Mouse (Mus musculus) MEL (cell line): Measurements from ENCODE around the gene Hs3st1. TPM values are rescaled to one million over a fixed set of nuclear protein-coding genes. Genes with fewer than 3 reads are reported as not detected.
"Not testable (repeated sequence)": the region's sequence is repeated elsewhere in the genome, so short reads cannot be mapped to it uniquely, and the experiment has no call there.

Experiments
- DNase-seq: peaks from one replicate; pipeline ENCODE4 v3.0.0; 2011; ENCODE audit warnings: low read depth, low spot score
- H3K27ac ChIP-seq: 2 replicates; pipeline ENCODE4 v1.5.1; 2012; ENCODE audit warnings: low read depth, mild to moderate bottlenecking, control low read depth, low read length, moderate library complexity; ENCODE audit not compliant: control insufficient read depth
- H3K27me3 ChIP-seq, 2 experiments: fragments of 150-350 bp in 1 of 2; sonication (generic) in 1 of 2; 2 replicates each; pipeline ENCODE4 v1.6.1; 2012; ENCODE audit warnings: low read length in 2 of 2, mild to moderate bottlenecking in 2 of 2, improper control_type of control experiment in 1 of 2, moderate library complexity in 1 of 2; ENCODE audit not compliant: insufficient read depth in 2 of 2, control insufficient read depth in 1 of 2
- H3K36me3 ChIP-seq, 2 experiments: 2 replicates each; pipeline ENCODE4 v1.6.1; 2012 to 2014; ENCODE audit warnings: low read length in 2 of 2, improper control_type of control experiment in 1 of 2, inconsistent platforms in 1 of 2, mild to moderate bottlenecking in 1 of 2; ENCODE audit not compliant: insufficient read depth in 2 of 2, control insufficient read depth in 1 of 2
- H3K4me1 ChIP-seq, 2 experiments: fragments of 150-350 bp in 1 of 2; sonication (generic) in 1 of 2; 2 replicates each; pipeline ENCODE4 v1.6.1; 2012; ENCODE audit warnings: low read length in 2 of 2, improper control_type of control experiment in 1 of 2, mild to moderate bottlenecking in 1 of 2; ENCODE audit not compliant: insufficient read depth in 2 of 2, control insufficient read depth in 1 of 2
- H3K4me3 ChIP-seq, 2 experiments: fragments of 150-350 bp in 1 of 2; sonication (generic) in 1 of 2; 2 replicates each; pipeline ENCODE4 v1.5.1; 2012; ENCODE audit warnings: low read depth in 2 of 2, low read length in 2 of 2, mild to moderate bottlenecking in 2 of 2, moderate library complexity in 2 of 2, control low read depth in 1 of 2, improper control_type of control experiment in 1 of 2; ENCODE audit not compliant: control insufficient read depth in 1 of 2, insufficient read depth in 1 of 2
- H3K79me2 ChIP-seq: 2 replicates; pipeline ENCODE4 v1.6.1; 2012; ENCODE audit warnings: mild to moderate bottlenecking, low read length, moderate library complexity; ENCODE audit not compliant: control insufficient read depth, poor library complexity, insufficient read depth
- H3K9ac ChIP-seq: 2 replicates; pipeline ENCODE4 v1.6.1; 2012; ENCODE audit warnings: low read depth, mild to moderate bottlenecking, control low read depth, low read length, moderate library complexity; ENCODE audit not compliant: control insufficient read depth, poor library complexity, severe bottlenecking
- H3K9me3 ChIP-seq: fragments of 150-350 bp; sonication (generic); replicated peaks from 2 replicates; pipeline ENCODE4 v1.6.1; 2012; ENCODE audit warnings: mild to moderate bottlenecking, low read length, improper control_type of control experiment, moderate library complexity; ENCODE audit not compliant: insufficient read depth
- BHLHE40 ChIP-seq: IDR thresholded peaks from 2 replicates; pipeline ENCODE4 v1.6.1; 2012; ENCODE audit warnings: low read depth, mild to moderate bottlenecking, inconsistent platforms, low read length, improper control_type of control experiment, borderline replicate concordance
- CTCF ChIP-seq, 3 experiments: IDR thresholded peaks in 2 of 3; conservative IDR thresholded peaks in 1 of 3; 2 replicates each; pipeline ENCODE4 v1.5.1; 2011 to 2012; ENCODE audit warnings: low read length in 3 of 3, low read depth in 2 of 3, mild to moderate bottlenecking in 2 of 3, improper control_type of control experiment in 1 of 3, inconsistent platforms in 1 of 3, mixed read lengths in 1 of 3, moderate library complexity in 1 of 3; ENCODE audit not compliant: control insufficient read depth in 1 of 3, insufficient read depth in 1 of 3, poor library complexity in 1 of 3, severe bottlenecking in 1 of 3
- E2F4 ChIP-seq: IDR thresholded peaks from 2 replicates; pipeline ENCODE4 v1.6.1; 2011; ENCODE audit warnings: low read depth, low read length, improper control_type of control experiment, borderline replicate concordance
- EP300 ChIP-seq, 2 experiments: IDR thresholded peaks; 2 replicates each; pipeline ENCODE4 v1.6.1; 2011; ENCODE audit warnings: improper control_type of control experiment in 2 of 2, low read length in 2 of 2, low read depth in 1 of 2, mild to moderate bottlenecking in 1 of 2
- ETS1 ChIP-seq: IDR thresholded peaks from 2 replicates; pipeline ENCODE4 v1.6.1; 2012; ENCODE audit warnings: low read depth, mild to moderate bottlenecking, inconsistent platforms, low read length, improper control_type of control experiment, moderate library complexity
- HCFC1 ChIP-seq: IDR thresholded peaks from 2 replicates; pipeline ENCODE4 v1.6.1; 2012; ENCODE audit warnings: low read depth, mild to moderate bottlenecking, inconsistent platforms, low read length, improper control_type of control experiment, moderate library complexity
- MAX ChIP-seq: IDR thresholded peaks from 2 replicates; pipeline ENCODE4 v1.6.1; 2011; ENCODE audit warnings: low read length, improper control_type of control experiment
- MEF2A ChIP-seq: IDR thresholded peaks from 2 replicates; pipeline ENCODE4 v1.6.1; 2014; ENCODE audit warnings: low read depth, mild to moderate bottlenecking, inconsistent platforms, low read length, improper control_type of control experiment; ENCODE audit not compliant: poor library complexity, insufficient replicate concordance, severe bottlenecking; ENCODE audit errors: extremely low read depth
- NRF1 ChIP-seq: IDR thresholded peaks from 2 replicates; pipeline ENCODE4 v1.6.1; 2014; ENCODE audit warnings: low read depth, mild to moderate bottlenecking, inconsistent platforms, low read length, improper control_type of control experiment, moderate library complexity; ENCODE audit not compliant: poor library complexity, insufficient read depth, severe bottlenecking
- POLR2A ChIP-seq, 2 experiments: IDR thresholded peaks; 2 replicates each; pipeline ENCODE4 v1.6.1; 2011 to 2012; ENCODE audit warnings: low read length in 2 of 2, mild to moderate bottlenecking in 2 of 2, control low read depth in 1 of 2, improper control_type of control experiment in 1 of 2, low read depth in 1 of 2, moderate library complexity in 1 of 2; ENCODE audit not compliant: control insufficient read depth in 1 of 2, insufficient read depth in 1 of 2, poor library complexity in 1 of 2
- RCOR1 ChIP-seq: IDR thresholded peaks from 2 replicates; pipeline ENCODE4 v1.6.1; 2012; ENCODE audit warnings: low read depth, mild to moderate bottlenecking, inconsistent platforms, low read length, improper control_type of control experiment
- SIN3A ChIP-seq: IDR thresholded peaks from 2 replicates; pipeline ENCODE4 v1.6.1; 2012; ENCODE audit warnings: low read length, improper control_type of control experiment, inconsistent platforms
- SMC3 ChIP-seq: IDR thresholded peaks from 2 replicates; pipeline ENCODE4 v1.6.1; 2011; ENCODE audit warnings: low read depth, low read length, improper control_type of control experiment
- TAL1 ChIP-seq: IDR thresholded peaks from 2 replicates; pipeline ENCODE4 v1.6.1; 2012; ENCODE audit warnings: mild to moderate bottlenecking, inconsistent platforms, low read length, moderate library complexity, mixed read lengths
- USF1 ChIP-seq: IDR thresholded peaks from 2 replicates; pipeline ENCODE4 v1.6.1; 2014; ENCODE audit warnings: low read depth, mild to moderate bottlenecking, inconsistent platforms, low read length, improper control_type of control experiment, moderate library complexity
- USF2 ChIP-seq, 2 experiments: IDR thresholded peaks; 2 replicates each; pipeline ENCODE4 v1.6.1; 2011 to 2012; ENCODE audit warnings: improper control_type of control experiment in 2 of 2, low read length in 2 of 2, borderline replicate concordance in 1 of 2, inconsistent platforms in 1 of 2, low read depth in 1 of 2, mild to moderate bottlenecking in 1 of 2; ENCODE audit not compliant: insufficient read depth in 1 of 2
- ZC3H11A ChIP-seq: IDR thresholded peaks from 2 replicates; pipeline ENCODE4 v1.6.1; 2012; ENCODE audit warnings: low read depth, mild to moderate bottlenecking, inconsistent platforms, low read length, improper control_type of control experiment
- ZMIZ1 ChIP-seq: IDR thresholded peaks from 2 replicates; pipeline ENCODE4 v1.6.1; 2012; ENCODE audit warnings: low read depth, mild to moderate bottlenecking, inconsistent platforms, low read length, improper control_type of control experiment, moderate library complexity
- polyA plus RNA-seq, 2 experiments: library from polyadenylated mRNA; stranded (reverse) in 1 of 2; unstranded in 1 of 2; fragments of >175 nt in 1 of 2; fragments of >200 nt in 1 of 2; gene quantifications; 2 replicates each; pipeline versions ENCODE4 v1.2.1 to v1.2.4; 2012; ENCODE audit warnings: low replicate concordance in 2 of 2, low read depth in 1 of 2; ENCODE audit not compliant: insufficient read length in 2 of 2, insufficient read depth in 1 of 2, missing spikeins in 1 of 2
- total RNA-seq: library from RNA; depleted of rRNA; stranded (reverse); fragments of 300-350 nt; gene quantifications from 2 replicates; pipeline ENCODE4 v1.2.3, GENCODE M21; 2012; rRNA removed

The Hs3st1 gene
- total RNA-seq: not detected in 2 replicates
- polyA plus RNA-seq: not detected

DNA sequence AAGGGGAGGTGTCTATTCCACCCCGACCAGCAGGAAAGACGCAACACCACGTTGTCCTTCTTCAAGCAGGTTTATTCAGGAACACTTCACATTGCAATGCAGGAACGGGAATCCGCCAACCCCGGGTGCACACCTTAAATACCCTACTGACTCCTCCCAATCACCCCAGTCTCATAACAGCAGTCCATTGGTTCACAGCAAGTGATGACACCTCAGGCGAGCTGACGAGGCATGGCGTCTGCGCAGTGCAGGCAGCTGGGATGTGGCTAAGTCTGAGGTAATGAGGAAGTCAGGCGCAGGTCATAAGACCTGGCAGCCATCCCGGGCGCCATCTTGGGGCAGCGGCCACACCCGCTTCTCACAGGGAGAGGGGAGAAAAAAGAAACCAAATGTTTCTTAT, at the start of gene Hs3st1:
TSS of gene Hs3st1 (minus strand) at position 101 of the 400 bp plus-strand sequence.
- H3K79me2 ChIP-seq, H3K9ac ChIP-seq, H3K27ac ChIP-seq, H3K4me1 ChIP-seq, H3K36me3 ChIP-seq, DNase-seq, H3K27me3 ChIP-seq, H3K4me3 ChIP-seq, H3K9me3 ChIP-seq: not testable (repeated sequence)

DNA sequence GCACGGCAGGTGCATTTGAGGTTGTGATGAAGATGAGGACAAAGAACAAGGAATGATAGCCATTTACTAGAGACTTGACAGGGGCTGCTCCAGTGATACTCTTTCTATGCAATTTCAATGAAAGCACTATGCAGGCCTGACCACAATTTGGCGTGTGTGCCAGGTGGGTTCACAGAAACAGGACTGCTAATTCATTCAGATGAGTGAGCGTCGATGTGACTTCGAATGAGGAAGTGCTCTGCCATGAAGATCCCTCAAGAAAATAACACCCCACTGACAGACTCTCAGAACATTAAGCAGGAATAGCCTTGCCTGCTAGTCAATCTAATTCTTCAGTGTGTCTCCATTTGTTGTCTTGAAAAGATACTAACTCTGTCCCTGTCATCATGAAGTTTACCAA, 49.4 kb upstream of the Hs3st1 start:
- no peak overlapping the region for H3K27ac ChIP-seq
- H3K9me3 ChIP-seq: no peaks in the 10 kb centered on the region
- H3K9ac ChIP-seq: no peak overlapping the region
- no peaks in the 10 kb centered on the region for H3K79me2 ChIP-seq
- no peak overlapping the region for H3K4me3 ChIP-seq
- H3K4me1 ChIP-seq: no peaks in the 10 kb centered on the region
- H3K27me3 ChIP-seq: no peaks in the 10 kb centered on the region
- TF ChIP-seq RCOR1: no peak
- TF ChIP-seq ZC3H11A: no peak
- TF ChIP-seq E2F4: no peak
- TF ChIP-seq EP300 (IDR thresholded peaks at IDR 0.05; ENCODE audit: low read depth in 1 of 2, low read length in 2 of 2): no peak
- TF ChIP-seq USF1: no peak
- TF ChIP-seq TAL1: no peak
- no peak for DNase-seq
- no peaks in the 10 kb centered on the region for H3K36me3 ChIP-seq

DNA sequence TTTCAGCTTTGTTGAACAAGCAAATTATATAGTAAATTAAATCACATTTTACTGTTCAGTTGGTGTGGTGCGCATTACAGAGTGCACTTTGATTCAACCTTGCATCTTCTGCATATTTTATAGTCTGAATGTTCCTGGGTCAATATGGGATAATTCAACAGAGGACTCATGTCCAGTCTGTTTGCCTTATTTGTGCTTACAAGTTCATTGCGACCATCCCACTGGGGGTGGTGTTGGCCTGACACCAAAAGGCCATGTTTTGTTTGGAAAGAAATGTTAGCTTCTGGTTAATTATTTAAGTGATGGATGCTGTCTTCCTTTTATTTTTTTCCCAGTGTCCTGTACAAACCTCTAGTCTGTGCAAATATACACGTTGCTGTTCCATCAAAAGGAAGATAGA, 48.7 kb upstream of the Hs3st1 start:
- H3K4me1 ChIP-seq: no peaks in the 10 kb centered on the region
- TF ChIP-seq BHLHE40 (no peak), NRF1 (no peak), E2F4 (no peak), SMC3 (no peak), SIN3A (no peak), MAX (no peak), USF2 (IDR thresholded peaks at IDR 0.05; ENCODE audit: borderline replicate concordance in 1 of 2, insufficient read depth in 1 of 2, low read depth in 1 of 2, low read length in 2 of 2) (no peak), RCOR1 (no peak), CTCF (IDR thresholded peaks at IDR 0.05 in 2 of 3, conservative IDR thresholded peaks at IDR 0.05 in 1 of 3; ENCODE audit: control insufficient read depth in 1 of 3, insufficient read depth in 1 of 3, low read depth in 2 of 3, low read length in 3 of 3, poor library complexity in 1 of 3, severe bottlenecking in 1 of 3) (no peak), ETS1 (no peak), MEF2A (no peak), ZMIZ1 (no peak), HCFC1 (no peak), POLR2A (IDR thresholded peaks at IDR 0.05; ENCODE audit: control insufficient read depth in 1 of 2, insufficient read depth in 1 of 2, low read depth in 1 of 2, low read length in 2 of 2, poor library complexity in 1 of 2) (no peak)
- H3K9ac ChIP-seq: no peak overlapping the region
- no peak overlapping the region for H3K4me3 ChIP-seq
- no peak overlapping the region for H3K27ac ChIP-seq
- H3K9me3 ChIP-seq: no peaks in the 10 kb centered on the region
- no peaks in the 10 kb centered on the region for H3K79me2 ChIP-seq
- H3K36me3 ChIP-seq: no peaks in the 10 kb centered on the region
- DNase-seq: no peak
- H3K27me3 ChIP-seq: no peaks in the 10 kb centered on the region
